Mouse (Mus musculus) gastrocnemius, postnatal 10 days (tissue): Measurements from ENCODE around the gene Gcn1l1. TPM values are rescaled to one million over a fixed set of nuclear protein-coding genes. Genes with fewer than 3 reads are reported as not detected.
"Not testable (repeated sequence)": the region's sequence is repeated elsewhere in the genome, so short reads cannot be mapped to it uniquely, and the experiment has no call there.

Experiments
- DNase-seq: peaks from one replicate; pipeline ENCODE4 v3.0.0; 2021; ENCODE audit warnings: mixed read lengths
- total RNA-seq, 2 experiments: library from RNA; stranded (reverse); gene quantifications; 2 replicates each; pipeline ENCODE4 v1.2.3; 2021

Gene Gcn1l1
- total RNA-seq, 2 experiments from 2014 or later = 33.4 to 41.7 TPM

DNA sequence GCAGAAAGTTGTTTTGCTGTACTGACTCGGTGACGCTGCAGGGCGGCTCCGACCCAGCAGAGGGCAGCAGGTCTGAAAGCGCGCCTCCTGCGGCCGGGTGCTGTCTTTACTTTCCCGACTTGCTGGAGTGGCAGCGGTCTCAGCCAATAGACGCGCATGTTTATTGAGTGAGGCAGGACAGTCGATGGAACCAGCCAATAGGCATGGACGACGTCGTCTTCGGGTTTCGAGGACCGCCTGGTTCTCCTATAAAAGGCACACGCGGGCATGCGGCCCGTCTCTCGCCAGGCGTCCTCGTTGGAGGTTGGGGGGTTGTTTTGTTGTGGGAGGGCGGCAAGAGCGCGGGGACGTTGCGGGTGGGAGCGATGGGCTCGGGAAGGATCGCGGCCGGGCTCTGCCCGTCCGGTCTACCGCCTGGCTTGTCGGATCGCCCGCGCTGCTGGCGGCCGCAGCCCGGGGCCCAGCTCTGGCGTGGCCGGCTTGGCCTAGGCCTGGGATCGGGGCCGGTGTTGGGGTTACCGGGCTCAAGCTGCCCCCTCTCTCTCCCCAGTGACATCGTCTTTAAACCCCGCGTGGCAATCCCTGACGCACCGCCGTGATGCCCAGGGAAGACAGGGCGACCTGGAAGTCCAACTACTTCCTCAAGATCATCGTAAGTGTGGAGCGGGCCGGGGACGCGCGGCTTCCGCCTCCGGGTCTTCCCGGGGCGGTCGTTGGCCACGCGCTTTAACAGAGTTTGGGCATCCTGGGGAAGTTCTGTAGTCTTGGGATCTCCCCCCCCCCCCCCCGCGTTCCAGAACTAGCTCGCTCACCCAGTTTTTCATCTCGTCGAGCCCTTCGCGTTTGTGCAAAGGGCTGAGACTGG lies 5.6 kb upstream of the Gcn1l1 start, which contains the start of gene Rplp0:
Gene Rplp0 (plus strand): TSS at position 231 of the 865 bp plus-strand sequence.
- peak; percentile 99 for DNase-seq

DNA sequence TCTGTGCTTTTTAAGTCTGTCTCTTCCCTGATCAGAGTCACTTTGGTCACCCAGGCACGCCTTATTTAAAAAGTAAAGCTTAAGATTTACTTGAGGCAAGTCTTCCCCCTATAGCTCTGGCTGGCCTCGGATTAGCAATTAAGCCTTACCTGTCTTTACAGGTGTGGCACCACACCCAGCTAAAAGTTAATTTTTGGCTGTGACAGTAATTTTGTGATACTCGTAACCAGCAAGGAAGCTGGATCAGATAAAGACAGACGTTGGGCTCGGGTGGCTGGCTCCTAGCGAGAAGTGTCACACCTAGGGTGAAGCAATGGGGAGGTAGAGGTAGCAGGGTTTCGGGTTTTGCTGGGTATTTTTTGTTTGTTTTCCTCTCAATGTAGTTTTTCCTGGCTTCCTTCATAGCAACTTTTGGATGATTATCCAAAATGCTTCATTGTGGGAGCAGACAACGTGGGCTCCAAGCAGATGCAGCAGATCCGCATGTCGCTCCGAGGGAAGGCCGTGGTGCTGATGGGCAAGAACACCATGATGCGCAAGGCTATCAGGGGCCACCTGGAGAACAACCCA lies 4.6 kb upstream of the Gcn1l1 start:
- DNase-seq = no peak

DNA sequence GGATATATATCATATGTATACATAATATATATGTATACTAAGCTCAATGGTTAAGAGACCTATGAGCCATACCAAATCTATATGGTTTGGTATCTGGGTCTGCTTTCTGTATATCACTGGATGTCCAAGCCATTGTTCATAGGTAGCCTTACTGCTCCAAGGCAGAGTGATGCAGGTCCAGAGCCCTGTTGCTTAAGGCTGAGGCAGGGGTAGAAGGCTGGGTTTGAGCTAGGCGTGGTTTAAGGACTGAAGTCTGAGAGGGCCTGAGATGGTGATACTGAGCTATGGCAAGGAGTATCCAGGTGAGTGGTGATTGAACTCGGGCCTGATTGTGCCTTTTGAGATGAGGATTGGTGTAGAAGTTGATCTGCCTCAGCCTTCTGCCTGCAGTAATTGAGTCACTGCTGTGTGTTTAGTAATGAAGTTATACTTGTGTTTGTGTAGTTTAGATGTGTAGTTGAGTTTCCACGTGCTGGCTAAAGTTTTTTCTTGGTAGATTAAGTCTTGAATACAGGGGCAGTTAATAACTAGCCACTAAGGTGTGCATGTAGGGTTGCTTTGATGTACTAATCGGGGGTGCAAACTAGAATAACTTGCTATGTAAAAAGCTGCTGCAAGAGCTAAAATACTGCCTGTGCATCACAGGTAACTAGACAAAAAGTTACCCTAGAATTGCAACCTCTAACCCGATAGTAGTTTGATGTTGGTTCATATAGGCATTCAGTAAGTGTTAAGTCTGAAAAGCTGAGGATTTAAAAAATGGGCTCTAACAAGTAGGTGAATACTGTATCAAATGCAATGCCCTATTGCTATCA lies 1.1 kb upstream of the Gcn1l1 start:
- no peak for DNase-seq

DNA sequence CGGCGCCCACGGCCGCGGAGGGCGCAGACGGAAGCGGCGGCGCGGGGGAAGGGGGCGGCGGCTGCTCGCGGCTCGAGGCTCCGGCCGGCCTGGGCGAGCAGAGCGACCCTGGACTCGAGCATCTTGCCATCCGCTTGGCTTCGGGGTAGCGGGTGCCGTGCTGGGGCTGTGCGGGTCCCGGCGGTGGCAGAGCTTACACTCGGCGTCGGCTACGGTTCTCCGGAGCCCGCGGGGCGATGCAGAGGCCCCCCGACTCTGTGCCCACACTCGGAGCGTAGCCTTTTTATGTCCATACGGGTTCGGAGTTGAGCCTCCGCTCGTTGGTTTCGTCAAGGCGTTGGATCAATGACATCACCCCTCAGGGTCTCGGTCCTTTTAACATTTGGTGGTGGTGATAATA lies 349 bp downstream of the Gcn1l1 start:
- no peak for DNase-seq

DNA sequence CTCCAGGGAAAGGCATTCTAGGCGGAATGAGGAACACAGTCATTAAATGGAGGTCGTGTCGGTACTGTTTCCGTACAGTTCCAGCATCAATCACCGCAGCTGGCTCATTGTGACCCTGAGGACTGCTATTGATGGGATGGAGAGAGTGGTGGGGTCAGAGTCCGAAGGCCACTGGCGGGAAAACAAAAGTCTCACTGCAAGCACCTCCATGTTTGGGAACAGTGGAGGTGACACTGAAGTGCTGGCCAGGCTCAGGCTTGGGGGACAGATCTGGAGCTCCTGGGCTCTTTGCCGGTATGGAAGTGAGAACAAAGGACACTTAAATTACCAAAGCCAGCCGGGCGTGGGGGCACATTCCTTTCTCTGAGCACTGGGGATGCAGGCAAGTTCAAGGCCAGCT lies 3.6 kb downstream of the Gcn1l1 start:
- DNase-seq = no peak

DNA sequence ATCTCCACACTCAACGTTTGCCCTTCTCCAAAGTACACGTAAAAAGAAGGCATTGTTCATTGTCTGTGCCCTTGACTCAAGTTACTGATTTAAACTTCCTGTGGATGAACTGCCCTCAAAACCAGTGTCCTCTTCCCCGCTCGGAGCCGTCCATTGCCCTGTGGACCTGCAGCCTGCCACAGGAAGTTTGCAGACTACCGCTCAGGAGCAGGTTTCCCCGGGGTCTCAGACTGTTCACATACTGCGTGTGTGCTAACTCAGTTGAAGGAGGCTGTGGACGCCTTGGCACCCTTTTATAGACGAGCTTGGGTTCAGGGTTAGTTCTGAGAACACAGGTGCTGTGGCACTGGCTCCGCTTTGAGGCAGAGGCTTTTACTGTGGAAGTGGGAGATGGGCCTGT lies 4.3 kb downstream of the Gcn1l1 start:
- no peak for DNase-seq

DNA sequence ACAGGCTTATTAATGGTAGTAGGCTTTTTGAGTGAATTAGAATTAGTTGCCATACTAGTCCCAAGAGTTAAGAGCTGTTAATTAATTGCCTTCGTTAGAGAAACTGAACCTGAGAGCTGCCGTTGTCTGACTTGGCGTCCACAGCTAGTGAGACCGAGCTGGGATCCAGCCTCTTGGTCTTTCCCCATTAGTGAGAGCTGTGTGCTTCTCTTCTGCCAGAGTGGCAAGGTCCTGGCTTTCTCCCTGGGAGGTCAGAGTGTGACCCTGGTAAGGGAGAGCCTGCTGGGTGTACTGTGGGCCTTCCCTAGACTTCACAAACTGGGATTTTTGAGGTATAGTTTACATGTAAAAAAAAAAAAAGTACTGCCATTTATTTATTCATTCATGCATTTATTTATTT lies 4.7 kb downstream of the Gcn1l1 start:
- DNase-seq = no peak

DNA sequence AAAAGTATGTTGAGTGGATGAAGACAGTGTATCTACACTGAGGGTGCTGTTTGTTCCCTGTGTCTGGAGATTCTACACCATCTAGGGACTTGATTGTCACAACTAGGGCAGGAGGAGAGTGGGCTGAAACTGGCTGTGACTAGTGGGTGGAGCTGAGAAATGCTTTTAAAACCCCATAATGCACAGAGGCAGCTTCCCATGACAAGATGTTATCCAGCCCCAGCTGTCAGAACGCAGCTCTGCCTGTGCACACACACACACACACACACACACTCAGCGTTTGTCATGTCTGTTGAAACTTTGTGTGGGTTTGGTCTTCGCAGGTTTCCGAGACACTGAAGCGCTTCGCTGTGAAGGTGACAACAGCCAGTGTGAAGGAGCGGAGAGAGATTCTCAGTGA lies 6.0 kb downstream of the Gcn1l1 start:
- DNase-seq = no peak

DNA sequence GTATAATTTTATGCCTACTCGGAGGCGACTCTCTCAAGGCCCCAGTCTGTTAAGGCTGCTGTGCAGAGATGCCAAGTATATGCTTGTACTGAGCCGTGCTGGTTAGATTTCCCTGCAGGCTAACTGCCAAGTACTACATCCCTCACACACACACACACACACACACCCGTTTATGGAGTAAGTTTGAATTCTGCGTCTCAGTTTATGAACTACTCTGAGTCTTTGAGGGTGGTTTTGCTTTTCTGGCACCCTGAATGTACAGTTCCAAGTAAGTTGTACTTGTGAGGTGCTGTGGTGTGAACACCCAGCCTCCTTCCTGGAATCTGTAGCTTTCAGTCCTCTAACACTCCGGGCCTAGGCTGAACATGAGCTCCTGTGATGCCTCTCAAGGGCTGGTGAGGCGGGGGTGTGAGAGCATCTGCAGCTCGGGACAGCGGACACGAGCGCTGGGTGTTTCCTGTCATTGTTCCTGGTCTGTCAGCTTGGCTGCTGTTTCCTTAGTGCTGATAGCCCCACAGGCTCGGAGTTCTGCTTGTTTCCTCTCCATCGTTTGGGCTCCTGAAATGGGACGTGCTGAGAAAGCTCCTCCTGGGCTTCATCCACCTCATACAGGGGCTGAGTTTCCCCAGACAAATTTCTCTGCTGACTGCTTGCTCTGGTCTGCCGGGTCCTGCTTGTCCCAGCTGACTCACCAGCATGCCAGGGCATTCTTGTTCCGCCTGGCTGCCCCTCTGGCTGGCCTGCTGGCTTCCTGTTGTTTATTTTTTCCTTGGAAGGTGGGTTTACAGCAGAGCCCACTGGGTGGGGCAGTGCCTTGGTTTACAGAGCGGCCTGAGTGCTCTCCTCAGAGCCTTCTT lies 7.9 kb downstream of the Gcn1l1 start:
- no peak for DNase-seq

DNA sequence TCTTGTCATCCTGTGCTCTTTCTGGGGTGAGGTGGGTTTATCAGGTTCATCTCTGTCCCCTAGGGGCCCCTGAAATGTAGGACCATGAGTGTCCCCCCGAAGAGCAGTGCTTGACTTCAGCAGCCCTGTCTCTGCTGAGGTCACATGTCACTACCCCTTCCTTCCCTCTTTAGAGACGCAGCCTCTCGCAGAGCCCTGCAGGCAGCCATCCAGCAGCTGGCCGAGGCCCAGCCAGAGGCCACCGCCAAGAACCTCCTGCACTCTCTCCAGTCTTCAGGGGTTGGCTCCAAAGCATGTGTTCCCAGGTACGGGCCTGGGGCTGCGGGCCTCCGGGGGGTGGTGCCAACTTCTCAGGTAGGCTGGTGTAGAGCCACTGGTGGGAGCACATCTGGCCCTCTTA lies 9.9 kb downstream of the Gcn1l1 start:
- DNase-seq = peak; percentile 68

DNA sequence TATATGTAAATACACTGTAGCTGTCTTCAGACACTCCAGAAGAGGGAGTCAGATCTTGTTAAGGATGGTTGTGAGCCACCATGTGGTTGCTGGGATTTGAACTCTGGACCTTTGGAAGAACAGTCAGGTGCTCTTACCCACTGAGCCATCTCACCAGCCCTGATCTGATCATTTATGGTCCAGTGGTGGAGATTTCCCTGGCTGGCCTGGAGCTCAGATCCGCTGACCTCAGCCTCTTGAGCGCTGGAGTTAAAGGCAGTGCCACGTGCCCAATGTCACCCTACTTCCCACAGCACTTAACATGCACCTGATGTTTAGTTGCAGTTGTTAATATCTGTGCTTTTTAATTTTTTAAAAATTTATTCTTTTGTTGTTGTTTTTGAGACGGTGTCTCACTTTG lies 12.6 kb downstream of the Gcn1l1 start:
- DNase-seq = not testable (repeated sequence)

DNA sequence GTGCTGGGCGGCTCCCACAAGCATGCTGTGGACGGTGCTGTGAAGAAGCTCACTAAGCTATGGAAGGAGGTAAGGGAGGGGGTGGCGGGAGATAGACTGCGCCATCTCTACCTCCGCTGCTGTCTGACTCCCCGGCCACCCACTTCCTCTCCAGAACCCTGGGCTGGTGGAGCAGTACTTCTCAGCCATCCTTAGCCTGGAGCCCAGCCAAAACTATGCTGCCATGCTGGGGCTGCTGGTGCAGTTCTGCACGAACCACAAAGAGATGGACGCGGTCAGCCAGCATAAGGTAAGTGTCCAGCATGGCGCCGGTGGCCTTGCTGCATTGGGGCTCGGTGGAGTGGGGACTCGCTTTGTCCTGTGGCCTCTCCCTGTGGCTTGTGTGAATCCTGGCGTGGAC lies 13.9 kb downstream of the Gcn1l1 start:
- no peak for DNase-seq

DNA sequence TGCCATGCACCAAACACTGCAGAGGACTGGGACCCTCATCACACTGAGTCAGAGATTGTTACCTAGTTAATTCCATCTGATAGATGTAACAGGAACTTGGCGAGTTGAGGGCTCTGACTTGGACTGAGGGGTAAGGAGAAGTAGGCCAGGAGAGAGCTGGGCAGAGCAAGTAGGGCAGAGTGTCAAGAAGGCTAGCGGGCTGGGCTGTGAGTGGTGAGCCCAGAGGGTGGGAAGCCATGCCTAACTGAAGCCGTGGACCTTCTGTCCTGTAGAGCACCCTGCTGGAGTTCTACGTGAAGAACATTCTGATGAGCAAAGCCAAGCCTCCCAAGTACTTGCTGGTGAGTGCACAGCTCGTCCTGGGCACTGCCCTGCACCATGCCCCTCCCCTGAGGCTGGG lies 14.3 kb downstream of the Gcn1l1 start:
- DNase-seq = no peak

DNA sequence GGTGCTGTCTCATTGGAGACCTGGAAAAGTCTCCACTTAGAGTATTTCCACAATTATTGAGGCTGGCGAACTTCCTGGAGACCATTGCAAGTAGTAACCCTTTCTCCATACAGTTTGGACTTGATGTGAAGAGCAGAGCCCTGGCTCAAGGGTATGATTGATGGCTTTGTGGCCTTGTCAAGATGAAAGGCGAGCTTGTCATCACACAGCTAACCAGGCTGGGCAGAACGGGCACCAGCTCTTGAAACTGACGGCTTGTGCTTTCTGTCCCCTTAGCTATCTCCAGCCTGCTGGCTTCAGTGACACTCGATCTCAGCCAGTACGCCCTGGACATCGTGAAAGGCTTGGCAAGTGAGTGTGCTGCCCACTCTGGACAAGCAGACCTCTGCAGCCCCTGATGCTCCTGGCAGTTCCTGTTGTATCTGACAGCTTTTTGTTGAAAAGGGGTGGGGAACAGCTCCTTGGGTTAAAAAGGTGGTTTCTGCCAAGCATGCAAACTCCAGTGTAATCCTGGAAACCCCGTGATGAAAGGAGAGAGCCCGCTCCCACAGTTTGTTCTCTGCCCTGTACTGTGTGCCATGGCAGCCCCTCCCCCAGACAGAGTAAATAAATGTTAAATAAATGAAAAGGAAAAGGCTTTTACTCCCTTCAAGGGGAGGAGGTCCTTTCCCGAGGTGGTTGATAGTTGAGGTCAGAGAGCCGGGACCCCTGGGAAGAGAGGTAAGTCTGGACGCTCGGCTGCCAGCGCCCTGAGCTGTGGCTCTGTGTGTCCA lies 15.4 kb downstream of the Gcn1l1 start:
- DNase-seq = no peak

DNA sequence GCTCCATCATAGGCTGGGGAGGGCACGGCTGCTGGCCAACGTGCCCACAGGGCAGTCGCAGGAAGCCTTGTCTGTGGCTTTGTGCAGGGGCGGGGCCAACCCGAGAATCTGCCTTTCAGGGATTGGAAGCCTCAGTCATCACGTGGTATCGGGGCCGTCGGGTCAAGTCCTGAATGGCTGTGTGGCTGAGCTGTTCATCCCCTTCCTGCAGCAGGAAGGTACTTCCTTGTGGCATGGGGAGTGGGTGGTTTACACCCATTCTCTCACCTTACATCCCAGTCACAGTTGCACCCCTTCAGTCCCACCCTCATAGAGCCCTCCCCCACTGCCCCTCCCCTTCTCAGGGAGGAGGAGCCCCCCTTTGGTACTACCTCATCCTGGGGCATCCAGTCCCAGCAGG lies 16.6 kb downstream of the Gcn1l1 start:
- no peak for DNase-seq

DNA sequence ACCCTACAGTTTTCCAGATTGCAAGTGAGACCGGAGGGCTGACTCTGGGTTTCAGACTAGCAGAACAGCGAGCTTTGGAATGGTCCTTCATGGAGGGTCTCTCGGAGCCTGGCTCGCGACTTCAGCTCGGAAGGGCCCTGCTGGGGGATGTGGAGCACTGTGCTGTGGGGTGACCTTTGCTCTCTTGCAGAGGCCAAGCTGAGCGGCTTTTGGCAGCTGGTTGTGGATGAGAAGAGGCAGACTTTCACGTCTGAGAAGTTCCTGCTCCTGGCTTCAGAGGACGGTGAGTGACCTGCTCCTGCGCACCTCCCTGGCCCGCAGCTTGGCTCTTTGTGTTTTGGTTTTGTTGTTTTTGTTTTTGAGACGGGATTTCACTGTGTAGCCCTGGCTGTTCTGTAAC lies 20.6 kb downstream of the Gcn1l1 start:
- no peak for DNase-seq

DNA sequence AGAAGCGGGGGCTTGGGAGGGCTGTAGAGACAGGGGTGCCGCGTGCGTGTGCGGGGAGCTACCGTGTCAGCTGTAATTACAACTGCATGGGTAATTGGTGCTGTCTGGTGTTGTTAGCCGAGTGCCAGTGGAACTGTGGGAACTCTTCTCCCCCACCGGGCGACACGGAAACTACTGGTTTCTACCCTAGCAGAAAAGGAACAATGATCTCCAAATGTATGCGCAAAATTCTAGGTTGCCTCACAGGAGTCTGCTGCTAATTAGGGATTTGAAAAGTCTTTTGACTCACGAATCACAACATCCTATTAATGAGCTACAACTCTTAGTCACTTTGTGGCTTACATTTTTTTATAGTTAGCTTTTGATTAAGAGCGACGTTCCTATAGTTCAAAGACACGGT lies 21.1 kb downstream of the Gcn1l1 start:
- DNase-seq = no peak

DNA sequence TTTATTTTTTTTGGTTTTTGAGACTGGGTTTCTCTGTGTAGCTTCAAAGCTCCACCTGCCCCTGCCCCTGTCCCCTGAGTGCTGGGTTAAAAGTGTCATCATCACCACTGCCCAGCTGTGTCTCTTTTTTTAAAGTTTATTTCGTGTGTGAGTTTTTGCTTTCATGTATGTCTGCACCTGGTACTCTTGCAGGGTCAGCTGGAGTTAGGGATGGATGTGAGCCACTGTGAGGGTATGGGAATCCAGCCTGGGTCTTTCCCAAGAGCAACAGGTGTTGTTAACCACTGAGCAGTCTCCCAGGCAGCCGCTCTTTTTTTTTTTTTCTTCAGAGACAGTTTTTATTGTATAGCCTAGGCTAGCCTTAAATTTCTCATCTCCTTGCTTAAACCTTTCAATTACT lies 21.7 kb downstream of the Gcn1l1 start:
- no peak for DNase-seq

DNA sequence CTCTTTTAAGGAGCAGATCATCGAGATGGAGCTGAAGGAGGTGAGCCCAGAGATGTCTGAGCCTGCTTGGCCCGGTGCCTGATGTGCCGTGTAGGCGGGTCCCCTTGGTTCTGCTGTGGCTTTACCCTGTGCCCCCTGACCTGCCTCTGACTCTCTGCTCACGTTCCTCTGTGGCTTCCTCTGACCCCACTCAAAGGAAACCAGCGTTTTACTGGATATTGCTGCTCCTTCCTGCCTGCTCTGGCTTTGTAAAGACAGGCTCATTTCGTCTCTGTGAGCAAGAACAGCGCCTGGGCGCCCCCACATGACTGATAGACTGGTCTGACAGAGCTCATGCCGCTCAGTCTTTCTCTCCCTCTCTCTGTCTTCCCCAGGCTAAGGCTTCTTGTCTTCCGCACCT lies 26.0 kb downstream of the Gcn1l1 start:
- no peak for DNase-seq

DNA sequence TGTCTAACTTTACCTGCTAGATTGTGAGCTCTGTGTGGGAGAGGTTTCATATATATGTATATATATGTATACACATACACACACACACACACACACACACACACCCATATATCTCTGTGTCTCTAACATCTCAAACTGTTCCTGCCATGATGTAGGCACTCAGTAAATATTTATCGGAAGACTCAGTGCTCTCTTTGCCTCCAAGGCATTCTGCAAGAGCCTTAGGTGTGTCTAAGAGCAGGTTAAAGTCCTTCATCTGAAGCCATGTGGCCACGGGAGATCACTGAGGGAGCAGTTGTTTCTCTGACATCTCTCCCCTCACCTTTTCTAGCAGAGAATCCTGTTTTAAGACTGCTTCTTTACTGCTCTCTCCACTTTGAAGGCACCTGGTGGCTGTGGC lies 26.5 kb downstream of the Gcn1l1 start:
- no peak for DNase-seq

DNA sequence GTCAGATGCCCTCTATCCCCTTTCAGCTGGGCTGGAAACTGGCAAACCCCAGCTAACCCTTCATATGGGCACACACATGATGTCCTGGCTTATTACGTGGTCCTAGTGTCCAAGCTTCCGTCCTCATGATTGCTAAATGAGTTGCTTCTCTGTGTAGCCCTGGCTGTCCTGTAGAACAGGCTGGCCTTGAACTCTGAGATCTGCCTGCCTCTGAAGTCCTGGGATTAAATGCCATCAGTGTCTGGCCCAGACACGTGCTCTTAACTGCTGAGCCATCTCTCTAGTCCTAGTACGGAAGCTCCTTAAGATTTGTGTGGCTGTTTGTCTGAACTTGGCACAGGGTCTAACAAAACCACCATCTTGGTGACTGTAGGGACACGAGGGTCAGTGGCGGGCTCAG lies 38.5 kb downstream of the Gcn1l1 start:
- no peak for DNase-seq
